In genomic region chr12:86027000-86027399, GRCm38 (mm10) we compare ENCODE assay signal across 8 mouse cellular contexts. TPM values are rescaled to one million over a fixed set of nuclear protein-coding genes. Genes with fewer than 3 reads are reported as not detected.
DNase-seq lines count a peak whose midpoint lies in the region; ATAC-seq and TF ChIP-seq lines count a peak whose summit lies in the region.
"Had no signal": no experiment of that assay in that cellular context is flagged by ENCODE, and none has a peak within 500 bp of the region (broad histone marks: within the 10 kb centered on the region; RNA-seq: fewer than 3 reads in every experiment).

No protein-coding gene starts in this region.

- H3K27ac ChIP-seq in hindbrain, embryonic 15.5 days (replicated peaks) = no peak overlapping the region
- no peak overlapping the region for H3K27ac ChIP-seq in hindbrain, embryonic 12.5 days
- H3K27ac ChIP-seq in ES-E14 (ENCODE audit: insufficient read depth, low read depth, low read length, poor library complexity, severe bottlenecking) = no peak overlapping the region
- no peak overlapping the region for H3K27ac ChIP-seq in liver, postnatal 0 days (ENCODE audit: low read depth)

- in situ Hi-C loops in ES-E14 (cut with MboI; ENCODE audit: low sequenced_read_pairs in 2 of 2, unreplicated experiment in 2 of 2) = no loop called here

- H3K4me1 ChIP-seq in hindbrain, embryonic 15.5 days (replicated peaks) = peaks cover 6% of the 10 kb centered on the region; the same call in 1 of the 2 replicates
- H3K4me1 ChIP-seq in hindbrain, embryonic 12.5 days = peaks cover 13% of the 10 kb centered on the region; the same call in 1 of the 2 replicates
- 0 out of 4 replicates have a peak, but pooled peaks cover 0 to 2% of the 10 kb centered on the region in 2 experiments for H3K4me1 ChIP-seq in ES-E14 (ENCODE audit: control insufficient read depth in 2 of 2, insufficient read depth in 2 of 2, low read length in 2 of 2, poor library complexity in 1 of 2)
- H3K4me1 ChIP-seq in liver, postnatal 0 days (ENCODE audit: insufficient read depth) = no peaks in the 10 kb centered on the region

- H3K9ac ChIP-seq in hindbrain, embryonic 15.5 days = no peak overlapping the region
- H3K9ac ChIP-seq in hindbrain, embryonic 12.5 days = no peak overlapping the region
- H3K9ac ChIP-seq in ES-E14 (ENCODE audit: insufficient read depth, low read depth, low read length, poor library complexity, severe bottlenecking) = no peak overlapping the region
- H3K9ac ChIP-seq in liver, postnatal 0 days (replicated peaks) = no peak overlapping the region

- TF ChIP-seq EP300 in liver, postnatal 0 days (IDR thresholded peaks at IDR 0.05; ENCODE audit: low read depth) = no peak

- TF ChIP-seq CTCF in liver, postnatal 0 days (IDR thresholded peaks at IDR 0.05; ENCODE audit: low read depth) = no peak

- H3K36me3 ChIP-seq in hindbrain, embryonic 15.5 days = no peaks in the 10 kb centered on the region
- no peaks in the 10 kb centered on the region for H3K36me3 ChIP-seq in hindbrain, embryonic 12.5 days
- peaks cover 4% of the 10 kb centered on the region; the same call in 1 of the 2 replicates for H3K36me3 ChIP-seq in ES-E14 (ENCODE audit: control insufficient read depth, insufficient read depth, low read length, poor library complexity, severe bottlenecking)
- no peaks in the 10 kb centered on the region; the same call in 1 of the 2 replicates for H3K36me3 ChIP-seq in liver, postnatal 0 days (replicated peaks; ENCODE audit: insufficient read depth, low read length)

- H3K4me3 ChIP-seq in hindbrain, embryonic 15.5 days = no peak overlapping the region
- no peak overlapping the region for H3K4me3 ChIP-seq in hindbrain, embryonic 12.5 days
- no peak overlapping the region for H3K4me3 ChIP-seq in ES-E14 (ENCODE audit: insufficient read depth in 1 of 2, low read depth in 1 of 2, low read length in 2 of 2, poor library complexity in 1 of 2, severe bottlenecking in 1 of 2)
- no peak overlapping the region for H3K4me3 ChIP-seq in liver, postnatal 0 days (ENCODE audit: low read depth, low read length)
- H3K4me3 ChIP-seq: erythroblast, embryonic 14.5 days had no signal

- no peaks in the 10 kb centered on the region for H3K27me3 ChIP-seq in hindbrain, embryonic 15.5 days
- H3K27me3 ChIP-seq in hindbrain, embryonic 12.5 days = no peaks in the 10 kb centered on the region
- H3K27me3 ChIP-seq in liver, postnatal 0 days (ENCODE audit: insufficient read depth, low read length) = no peaks in the 10 kb centered on the region

- 61% methylated on average over 5 of the region's 5 CpGs for WGBS in hindbrain, embryonic 15.5 days
- 76% methylated on average over 5 of the region's 5 CpGs for WGBS in hindbrain, embryonic 12.5 days
- 78% methylated on average over 5 of the region's 5 CpGs for WGBS in liver, postnatal 0 days (ENCODE audit: insufficient replicate concordance)

- no peak overlapping the region for H3K4me2 ChIP-seq in hindbrain, embryonic 15.5 days
- H3K4me2 ChIP-seq in hindbrain, embryonic 12.5 days (replicated peaks) = no peak overlapping the region
- no peak overlapping the region for H3K4me2 ChIP-seq in liver, postnatal 0 days (ENCODE audit: low read depth, low read length)

- peak; percentile 61; the same call in 1 of the 2 replicates for ATAC-seq in hindbrain, embryonic 15.5 days (ENCODE audit: low FRiP score, low read depth)
- ATAC-seq in hindbrain, embryonic 12.5 days (ENCODE audit: low FRiP score) = no peak
- no peak for ATAC-seq in granulocyte monocyte progenitor cell, adult 5-6 weeks (replicated peaks; ENCODE audit: poor library complexity, severe bottlenecking)
- no peak for ATAC-seq in liver, postnatal 0 days

- H3K9me3 ChIP-seq in hindbrain, embryonic 15.5 days = no peaks in the 10 kb centered on the region
- H3K9me3 ChIP-seq in hindbrain, embryonic 12.5 days (replicated peaks) = no peaks in the 10 kb centered on the region
- H3K9me3 ChIP-seq in ES-E14 (ENCODE audit: control insufficient read depth, insufficient read depth, low read depth, low read length) = no peaks in the 10 kb centered on the region
- no peaks in the 10 kb centered on the region for H3K9me3 ChIP-seq in liver, postnatal 0 days (ENCODE audit: low read length)

- DNase-seq in ES-E14 (ENCODE audit: low read depth, low spot score) (peak; percentile 17), ZHBTc4 (ENCODE audit: low read depth, low spot score) (peak; percentile 56)
- peak; percentile 28 for DNase-seq in heart, postnatal 4 days
- DNase-seq in liver, postnatal 0 days = no peak

TF ChIP-seq in ES-E14, 5 proteins besides CTCF, POLR2A, EP300 and RAD21:
- TF ChIP-seq ZC3H11A (IDR thresholded peaks at IDR 0.05; ENCODE audit: borderline replicate concordance, low read depth, low read length) = no peak
- TF ChIP-seq ZNF384 (IDR thresholded peaks at IDR 0.05; ENCODE audit: low read depth, low read length) = no peak
- no peak for TF ChIP-seq HCFC1 (IDR thresholded peaks at IDR 0.05; ENCODE audit: borderline replicate concordance, insufficient read depth, low read length)

RNA-seq across cellular contexts. Expression of gene Tgfb3, which starts 51.8 kb away (rescaled TPM):
- 5.1 and 5.4 TPM in 2 replicates for polyA plus RNA-seq in hindbrain, embryonic 15.5 days (2015; fragmentation: Nextera tagmentation; extraction: Ambion mirVana)
- polyA plus RNA-seq in hindbrain, embryonic 12.5 days (2016; fragmentation: Nextera tagmentation; extraction: Ambion mirVana) = 19.9 and 24.6 TPM in 2 replicates
- total RNA-seq in ES-E14 (2012; rRNA removed) = 1.3 and 1.7 TPM in 2 replicates
- 10 to 100 TPM; 18.6 to 19.2 TPM for total RNA-seq in heart, postnatal 4 days (2021)
- not detected in 2 replicates for total RNA-seq in granulocyte monocyte progenitor cell, adult 5-6 weeks (2014; fragmentation: Nextera tagmentation)
- total RNA-seq in granulocyte monocyte progenitor cell, adult 5-6 weeks (2017) = 0.36 TPM in 1 of 2 replicates, not detected in the other
- 0.94 and 1.2 TPM in 2 replicates for polyA plus RNA-seq in liver, postnatal 0 days (2015; fragmentation: Nextera tagmentation; extraction: Ambion mirVana)
- polyA plus RNA-seq: erythroblast, embryonic 14.5 days had no signal

RNA-seq across cellular contexts. Expression of gene Ift43, which starts 55.3 kb away (rescaled TPM):
- 42.7 and 45.8 TPM in 2 replicates for polyA plus RNA-seq in hindbrain, embryonic 15.5 days (2015; fragmentation: Nextera tagmentation; extraction: Ambion mirVana)
- 83.4 and 90.1 TPM in 2 replicates for polyA plus RNA-seq in hindbrain, embryonic 12.5 days (2016; fragmentation: Nextera tagmentation; extraction: Ambion mirVana)
- 14.1 and 16.9 TPM in 2 replicates for total RNA-seq in ES-E14 (2012; rRNA removed)
- total RNA-seq in heart, postnatal 4 days (2021) = 10 to 100 TPM; 42.8 to 45.3 TPM
- not detected in 2 replicates for total RNA-seq in granulocyte monocyte progenitor cell, adult 5-6 weeks (2014; fragmentation: Nextera tagmentation)
- total RNA-seq in granulocyte monocyte progenitor cell, adult 5-6 weeks (2017) = 1.0 TPM in 1 of 2 replicates, not detected in the other
- polyA plus RNA-seq in liver, postnatal 0 days (2015; fragmentation: Nextera tagmentation; extraction: Ambion mirVana) = 8.4 and 8.7 TPM in 2 replicates
- polyA plus RNA-seq: erythroblast, embryonic 14.5 days had no signal
